Mouse (Mus musculus) fat pad, adult 2 months (tissue): ENCODE measurements around the gene Pdcd11.

Source experiments
- DNase-seq: peaks from one replicate; pipeline ENCODE4 v3.0.0-alpha.2; 2011; ENCODE audit warnings: low read depth, low spot score; ENCODE audit errors: extremely low read depth

Gene Pdcd11

DNA sequence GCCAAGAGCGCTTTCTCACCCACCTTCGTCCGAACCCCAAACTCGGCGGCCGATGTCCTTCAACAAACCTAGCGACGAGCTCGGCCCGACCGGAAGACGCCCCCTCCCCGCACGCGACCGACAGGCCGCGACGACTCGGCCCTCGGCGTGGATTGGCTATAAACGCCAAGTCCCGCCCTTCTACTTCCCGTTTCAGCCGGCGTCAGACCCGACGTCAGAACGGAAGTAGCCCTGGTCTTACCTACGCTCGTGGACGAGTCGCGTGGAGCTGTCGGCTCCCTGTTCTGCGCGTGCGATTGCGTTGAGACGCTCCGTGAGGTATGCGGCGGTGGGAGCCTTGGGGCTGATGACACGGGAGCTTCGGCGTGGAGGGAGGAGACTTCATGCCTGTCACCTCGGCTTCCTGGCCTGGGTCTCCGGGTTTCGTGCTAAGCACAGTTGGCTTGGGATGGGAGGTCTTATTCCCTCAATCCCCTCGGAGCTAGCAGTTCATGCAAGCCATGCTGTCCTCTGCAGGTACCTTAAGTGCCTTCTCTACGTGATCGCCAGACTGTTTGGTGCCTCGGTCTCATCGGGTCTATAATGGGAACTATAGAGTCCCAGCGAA lies at the start of gene Pdcd11, which contains the start of gene Usmg5:
Gene Pdcd11, plus strand, starts transcription at position 219 of the 607 bp plus-strand sequence.
Gene Usmg5, minus strand, starts transcription at position 98 of the 607 bp plus-strand sequence.
- DNase-seq: peak; percentile 65

DNA sequence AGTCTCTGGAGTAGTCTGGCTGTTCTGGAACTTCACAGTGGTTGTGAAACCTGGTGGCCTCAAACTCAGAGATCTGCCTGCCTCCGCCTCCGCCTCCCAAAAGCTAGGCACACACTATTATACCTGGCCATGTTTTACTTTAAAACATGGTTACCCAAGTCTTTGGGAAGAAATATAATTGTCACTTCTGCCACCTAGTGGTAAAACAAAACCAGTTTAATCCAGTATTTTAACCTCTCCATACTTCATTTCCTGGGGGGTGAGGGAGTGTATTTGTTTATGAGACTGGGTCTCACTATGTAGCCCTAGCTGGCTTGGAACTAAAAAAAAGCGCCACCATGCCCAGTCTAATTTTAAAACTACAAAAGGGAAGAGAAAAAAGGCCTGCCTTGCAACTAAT lies 47.0 kb upstream of the Pdcd11 start:
- no peak for DNase-seq

DNA sequence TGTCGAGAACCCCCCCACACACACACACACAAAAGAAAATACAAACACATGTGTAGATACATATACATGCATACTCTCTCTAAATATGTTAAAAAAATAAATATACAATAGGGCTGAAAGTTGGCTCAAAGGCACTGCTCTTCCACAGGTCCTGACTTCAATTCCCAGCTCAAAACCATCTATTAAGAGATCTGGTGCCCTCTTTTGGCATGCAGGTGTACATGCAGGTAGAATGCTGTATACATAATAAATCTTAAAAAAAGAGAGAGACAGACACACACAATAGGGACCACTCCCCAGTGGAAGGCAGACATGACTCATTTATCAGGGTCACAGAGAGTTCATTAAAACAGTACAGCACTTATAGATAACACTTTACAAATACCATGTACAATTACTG lies 44.2 kb upstream of the Pdcd11 start:
- no peak for DNase-seq

DNA sequence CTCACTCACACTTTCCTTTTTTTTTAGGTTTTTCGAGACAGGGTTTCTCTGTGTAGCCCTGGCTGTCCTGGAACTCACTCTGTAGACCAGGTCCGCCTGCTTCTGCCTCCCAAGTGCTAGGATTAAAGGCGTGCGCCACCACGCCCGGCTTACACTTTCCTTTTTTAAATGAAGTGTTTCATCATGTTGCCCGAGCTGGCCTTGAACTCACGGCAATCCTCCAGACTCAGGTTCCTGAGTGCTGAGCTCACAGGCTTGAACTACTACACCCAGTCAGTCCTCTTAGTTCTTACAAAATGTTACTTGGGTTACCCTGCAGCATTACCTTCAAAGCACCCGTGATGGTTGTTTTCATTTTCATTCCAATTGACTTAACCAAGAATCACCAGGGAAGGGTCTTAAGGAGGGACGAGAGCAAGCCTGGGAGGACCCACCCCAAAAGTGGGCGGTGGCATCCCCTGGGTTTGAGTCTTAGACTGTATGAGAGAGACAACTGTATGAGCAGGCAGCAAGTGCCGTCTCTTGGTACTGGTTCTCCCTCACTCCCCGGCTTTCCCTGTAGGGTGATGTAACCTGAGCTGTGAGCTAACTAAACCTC lies 43.2 kb upstream of the Pdcd11 start:
- no peak for DNase-seq

DNA sequence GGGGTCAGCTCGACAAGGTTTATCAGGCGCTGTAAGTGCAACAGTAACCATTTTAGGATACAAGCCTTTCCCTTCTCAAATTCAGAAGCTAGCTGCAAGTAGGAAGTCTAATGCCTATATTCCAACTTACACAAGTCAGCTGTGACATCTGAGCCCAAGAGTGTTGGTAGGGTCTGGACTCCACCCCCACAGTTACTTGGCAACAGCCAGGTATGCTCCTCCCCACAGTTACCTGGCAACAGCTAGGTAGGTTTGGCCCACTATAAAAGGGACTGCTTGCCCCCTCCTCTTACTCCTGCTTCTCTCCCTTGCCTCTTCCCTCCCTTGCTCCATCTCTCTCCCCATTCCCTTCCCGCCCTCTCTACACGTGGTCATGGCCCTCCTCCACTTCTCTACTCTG lies 41.5 kb upstream of the Pdcd11 start:
- DNase-seq: no peak

DNA sequence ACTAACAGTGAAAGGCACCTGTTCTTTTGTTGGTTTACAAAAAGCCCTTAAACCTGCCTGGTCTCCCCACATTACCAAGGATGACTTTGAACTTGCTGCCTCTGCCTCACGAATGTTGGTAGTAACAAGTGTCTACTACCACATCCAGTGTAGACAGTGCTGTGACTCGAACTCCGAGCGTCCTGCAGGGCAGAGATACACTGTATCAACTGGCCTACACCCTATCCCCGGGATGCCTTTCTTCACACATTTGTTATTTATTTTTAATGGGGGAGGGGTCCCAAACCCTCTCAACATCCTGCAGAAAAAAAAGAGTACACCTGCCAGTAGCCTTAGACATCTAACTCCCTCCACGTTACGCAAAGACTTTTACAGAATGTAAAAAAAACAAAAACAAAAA lies 40.7 kb upstream of the Pdcd11 start:
- DNase-seq: no peak

DNA sequence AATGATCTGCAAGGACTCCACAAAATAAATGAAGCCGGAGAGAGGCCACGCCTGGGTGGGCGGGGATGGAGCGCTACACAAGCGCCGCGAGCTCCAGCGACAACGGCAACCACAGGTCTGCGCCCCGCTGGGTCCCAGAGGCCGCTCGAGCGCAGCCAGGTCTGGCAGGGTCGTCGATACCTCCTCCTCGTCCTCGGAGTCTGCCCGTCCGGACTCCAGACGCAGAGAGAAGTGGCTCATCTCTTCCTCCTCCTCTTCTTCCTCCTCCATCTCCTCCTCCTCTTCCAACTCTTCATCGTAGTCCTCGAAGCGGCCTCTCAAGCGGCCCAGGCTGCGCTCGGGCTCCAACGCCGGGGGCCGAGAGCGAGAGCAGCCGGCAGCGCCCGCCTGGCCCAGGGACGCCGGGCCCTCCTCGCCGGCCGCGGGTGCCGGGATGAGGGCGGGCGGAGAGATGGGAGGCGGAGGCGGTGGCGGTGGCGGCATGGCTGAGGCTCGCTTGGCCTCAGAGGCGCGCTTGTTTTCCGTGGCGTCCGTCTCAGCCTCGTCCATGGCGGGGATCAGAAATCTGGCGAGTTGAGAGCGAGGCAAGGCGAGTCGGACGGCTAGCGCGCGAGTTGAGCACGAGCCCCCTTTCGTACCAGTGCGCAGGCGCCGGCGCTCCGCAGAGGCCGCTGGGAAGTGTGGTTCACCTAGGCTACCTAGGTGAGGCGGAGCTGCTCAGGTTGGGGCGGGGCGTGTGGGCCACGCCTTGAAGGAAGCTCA lies 40.1 kb upstream of the Pdcd11 start, which contains the start of gene Pcgf6:
Gene Pcgf6, minus strand, starts transcription at position 636 of the 762 bp plus-strand sequence.
- DNase-seq: no peak

DNA sequence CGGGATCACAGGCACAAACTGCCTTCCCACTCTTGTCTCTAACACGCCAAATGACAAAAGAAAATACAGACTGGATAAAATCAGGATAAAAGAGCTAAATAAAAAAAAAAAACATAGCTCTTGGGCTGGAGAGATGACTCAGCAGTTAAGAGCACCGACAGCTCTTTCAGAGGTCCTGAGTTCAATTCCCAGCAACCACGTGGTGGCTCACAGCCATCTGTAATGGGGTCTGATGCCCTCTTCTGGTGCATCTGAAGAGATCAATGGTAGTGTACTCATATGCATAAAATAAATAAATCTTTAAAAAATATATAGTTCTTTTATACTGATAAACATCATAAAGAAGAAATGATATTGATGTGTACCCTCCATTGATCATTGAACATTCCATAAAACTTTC lies 37.6 kb upstream of the Pdcd11 start:
- no peak for DNase-seq

DNA sequence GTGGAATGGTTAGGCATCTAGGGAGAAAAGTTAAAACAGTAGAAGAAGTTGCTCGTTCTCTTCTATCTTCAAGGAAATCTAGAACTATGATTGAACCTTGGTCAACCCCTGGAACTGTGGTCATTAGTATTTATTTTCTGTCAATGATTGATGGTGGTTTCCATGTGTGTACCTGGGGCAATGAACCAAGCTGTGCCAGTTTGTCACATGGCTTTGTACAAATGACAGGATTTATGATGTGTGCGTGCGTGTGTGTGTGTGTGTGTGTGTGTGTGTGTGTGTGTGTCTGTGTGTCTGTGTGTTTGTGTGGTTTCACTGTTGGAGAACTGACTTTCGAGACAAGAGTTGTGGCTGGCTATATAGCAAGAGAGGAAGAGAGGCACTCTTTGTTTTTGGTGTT lies 37.1 kb upstream of the Pdcd11 start:
- no peak for DNase-seq

DNA sequence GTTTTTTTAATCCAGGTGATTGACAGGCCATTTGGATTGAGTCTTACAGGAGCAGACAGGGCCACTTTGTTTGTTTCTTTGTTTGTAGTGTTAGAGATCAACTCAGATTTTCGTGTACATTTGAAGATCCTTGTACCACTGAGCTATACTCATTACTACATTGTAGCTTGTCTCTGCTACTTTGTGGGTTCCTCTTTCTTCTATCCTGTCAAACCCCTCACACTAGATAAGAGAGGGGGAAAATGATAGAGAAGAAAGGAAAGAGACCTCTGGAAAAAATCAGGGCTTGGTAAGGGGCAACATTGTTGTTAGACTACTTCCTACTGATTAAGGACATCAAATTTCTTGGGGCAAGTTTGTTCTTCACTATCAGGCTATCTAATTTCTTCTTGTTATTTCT lies 32.9 kb upstream of the Pdcd11 start:
- DNase-seq: no peak

DNA sequence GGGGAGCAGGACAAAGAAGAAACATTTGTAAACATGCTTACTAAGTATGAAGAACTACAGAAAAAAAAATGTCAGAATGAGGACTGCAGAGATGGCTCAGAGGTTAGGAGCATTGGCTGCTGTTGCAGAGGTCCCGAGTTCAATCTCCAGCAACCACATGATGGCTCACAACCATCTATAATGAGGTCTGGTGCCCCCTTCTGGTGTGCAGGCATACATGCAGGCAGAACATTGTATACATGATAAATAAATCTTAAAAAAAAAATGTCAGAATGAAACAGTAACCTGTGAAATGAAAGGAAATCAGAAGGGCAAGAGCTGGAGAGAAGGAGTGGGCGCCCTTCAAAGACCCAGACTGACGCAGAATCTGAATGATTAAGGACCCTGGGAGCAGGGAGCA lies 24.7 kb upstream of the Pdcd11 start:
- DNase-seq: no peak

DNA sequence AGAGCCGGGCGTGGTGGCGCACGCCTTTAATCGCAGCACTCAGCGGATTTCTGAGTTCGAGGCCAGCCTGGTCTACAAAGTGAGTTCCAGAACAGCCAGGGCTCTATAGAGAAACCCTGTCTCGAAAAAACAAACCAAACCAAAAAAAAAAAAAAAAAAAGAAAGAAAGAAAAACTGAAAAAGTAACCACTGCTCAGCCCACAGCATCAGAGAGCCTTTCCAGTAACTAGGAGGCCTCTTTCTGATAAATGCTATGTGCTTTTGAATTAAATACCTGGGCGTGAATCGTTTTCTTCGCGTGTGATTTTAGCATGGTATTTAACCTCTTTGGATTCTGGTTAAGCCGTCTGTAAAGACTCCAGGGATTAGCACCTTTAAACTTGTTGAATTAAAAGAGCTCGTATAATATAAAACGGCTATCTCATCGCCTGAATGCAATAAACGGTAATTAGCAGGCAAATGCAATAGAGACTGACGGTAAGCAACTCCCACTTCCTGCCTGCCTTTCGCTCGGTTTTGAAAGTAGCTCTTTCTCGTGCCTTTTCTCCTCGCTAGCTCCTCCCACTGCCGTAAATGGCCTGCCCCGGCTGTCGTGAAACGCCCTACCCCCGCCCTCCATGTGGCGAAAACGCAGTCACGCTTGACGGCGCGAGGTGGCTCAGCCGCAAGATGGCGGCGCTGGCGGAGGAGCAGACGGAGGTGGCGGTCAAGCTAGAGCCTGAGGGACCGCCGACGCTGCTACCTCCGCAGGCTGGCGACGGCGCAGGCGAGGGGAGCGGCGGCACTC lies 23.3 kb upstream of the Pdcd11 start, which contains the start of gene Taf5:
Gene Taf5, plus strand, starts transcription at position 651 of the 787 bp plus-strand sequence.
- DNase-seq: peak; percentile 63

DNA sequence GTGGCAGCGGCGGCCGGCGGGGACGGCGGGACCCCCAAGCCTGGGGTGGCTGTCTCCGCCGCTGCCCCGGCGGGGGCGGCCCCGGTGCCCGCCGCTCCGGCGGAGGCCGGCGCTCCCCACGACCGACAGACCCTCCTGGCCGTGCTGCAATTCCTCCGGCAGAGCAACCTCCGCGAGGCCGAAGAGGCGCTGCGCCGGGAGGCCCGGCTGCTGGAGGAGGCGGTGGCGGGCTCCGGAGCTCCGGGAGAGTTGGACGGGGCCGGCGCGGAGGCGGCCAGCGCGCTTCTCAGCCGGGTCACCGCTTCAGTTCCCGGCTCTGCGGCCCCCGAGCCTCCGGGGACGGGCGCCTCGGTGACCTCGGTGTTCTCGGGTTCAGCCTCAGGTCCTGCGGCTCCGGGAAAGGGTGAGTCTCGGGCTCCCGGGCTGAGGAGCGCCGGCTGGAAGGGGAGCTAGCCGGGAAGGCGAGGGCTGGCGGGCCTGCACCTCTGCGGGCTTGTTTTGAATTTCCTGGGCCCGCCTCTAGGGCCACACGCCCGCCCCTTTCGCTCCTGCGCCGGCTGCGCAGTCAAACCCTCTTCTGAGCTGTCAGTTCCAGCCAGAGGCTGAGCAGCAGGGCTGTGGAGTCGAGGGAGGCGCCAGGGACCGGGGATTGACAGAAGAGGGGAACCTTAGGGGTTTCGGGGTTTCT lies 22.5 kb upstream of the Pdcd11 start:
- DNase-seq: no peak

DNA sequence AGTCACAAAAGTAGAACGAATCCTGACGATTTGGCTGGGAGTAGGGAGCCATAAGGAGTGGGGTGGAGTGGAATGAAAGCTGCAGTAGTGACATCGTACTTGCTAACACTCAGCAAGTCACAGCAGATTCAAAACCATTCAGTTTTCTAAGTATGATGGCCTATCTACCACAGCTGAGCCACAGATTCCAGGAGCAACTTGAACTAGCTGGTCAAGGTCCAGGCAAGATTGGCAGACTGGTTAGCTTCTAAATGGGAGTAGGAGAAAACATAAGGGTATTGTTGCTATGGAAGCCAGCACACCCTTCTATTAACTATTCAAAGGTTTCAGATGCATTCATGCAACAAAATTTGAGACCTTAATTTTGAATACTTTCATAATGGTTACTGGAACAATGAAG lies 2.3 kb upstream of the Pdcd11 start:
- DNase-seq: no peak

DNA sequence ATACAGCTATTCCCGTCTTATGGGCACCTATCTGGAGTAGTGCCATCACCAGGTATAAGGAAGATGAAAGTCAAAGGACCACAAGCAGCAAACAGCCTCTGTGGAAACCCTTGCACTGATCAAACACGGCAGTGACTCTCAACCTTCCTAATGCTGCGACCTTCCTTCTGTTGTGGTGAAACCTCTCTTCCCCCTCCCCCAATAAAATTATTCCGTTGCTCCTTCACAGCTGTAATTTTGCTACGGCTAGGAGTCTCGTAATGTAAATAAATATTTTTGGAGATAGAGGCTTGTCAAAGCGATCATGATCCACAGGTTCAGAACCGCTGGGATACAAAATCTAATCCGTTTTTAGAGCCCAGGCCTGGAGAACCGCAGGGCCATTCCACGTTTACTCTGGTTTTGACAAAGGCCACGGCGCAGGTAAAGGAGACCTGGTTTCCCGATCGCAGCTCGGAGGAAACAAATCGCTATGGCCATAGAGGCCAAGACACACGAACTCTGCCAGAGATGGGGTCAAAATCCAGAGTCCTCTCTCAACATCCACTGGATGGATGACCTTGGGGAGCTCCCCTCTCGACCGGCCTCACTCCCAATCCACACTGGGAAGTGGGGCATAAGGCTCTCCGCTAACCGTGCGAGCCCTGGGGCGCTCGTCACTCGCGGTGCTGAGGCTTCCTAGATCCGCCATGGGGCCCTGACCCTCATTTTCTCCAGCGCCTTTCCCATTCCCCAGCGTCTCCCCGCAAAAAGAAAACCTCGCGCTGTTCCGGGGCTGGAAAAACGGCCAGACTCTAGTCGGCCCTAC lies 646 bp upstream of the Pdcd11 start:
- no peak for DNase-seq

DNA sequence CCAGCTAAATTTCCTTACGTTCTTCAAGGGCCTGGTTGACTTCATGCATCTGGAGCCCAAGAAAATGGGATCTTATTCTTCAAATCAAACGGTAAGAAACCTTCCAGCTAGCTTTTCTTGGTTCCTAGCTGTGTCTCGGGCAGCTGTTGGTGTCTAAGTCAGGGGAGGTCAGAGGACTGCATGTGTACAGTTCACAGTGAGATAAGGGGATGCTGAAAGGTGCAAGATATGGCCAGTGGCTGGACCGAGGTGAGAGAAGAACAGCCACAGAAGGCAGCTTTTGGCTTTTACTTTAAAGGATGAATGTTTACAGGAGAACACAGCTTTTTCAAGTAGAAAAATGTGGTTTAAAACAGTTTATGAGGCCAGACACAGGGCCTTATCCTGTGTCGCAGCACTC lies 10.5 kb downstream of the Pdcd11 start:
- no peak for DNase-seq

DNA sequence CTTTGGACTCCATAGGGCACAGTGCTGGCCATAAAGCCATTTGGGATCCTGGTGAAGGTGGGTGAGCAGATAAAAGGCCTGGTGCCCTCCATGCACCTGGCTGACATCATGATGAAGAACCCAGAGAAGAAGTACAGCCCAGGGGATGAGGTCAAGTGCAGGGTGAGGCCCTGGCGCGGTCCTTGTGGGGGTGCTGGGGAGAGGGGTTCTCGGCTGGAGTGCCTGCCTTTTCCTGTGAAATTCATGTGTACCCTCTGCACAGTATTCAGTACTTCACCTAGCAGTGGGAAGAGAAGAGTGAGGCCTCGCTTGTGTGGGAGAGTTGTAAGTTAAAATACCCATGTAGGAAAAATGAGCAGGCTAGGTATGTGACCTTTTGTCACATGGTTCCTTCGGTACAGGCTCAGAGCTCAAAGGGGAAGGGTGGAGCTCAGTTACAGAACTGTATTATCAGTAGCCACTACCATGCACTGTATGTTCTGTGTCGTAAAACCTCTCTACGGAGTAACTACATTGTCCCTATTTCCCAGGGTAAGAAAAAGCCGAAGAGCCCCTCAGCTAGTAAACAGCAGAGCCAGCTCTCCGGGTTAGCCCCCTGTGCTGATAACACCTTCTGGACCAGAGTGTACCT lies 14.2 kb downstream of the Pdcd11 start:
- DNase-seq: no peak

DNA sequence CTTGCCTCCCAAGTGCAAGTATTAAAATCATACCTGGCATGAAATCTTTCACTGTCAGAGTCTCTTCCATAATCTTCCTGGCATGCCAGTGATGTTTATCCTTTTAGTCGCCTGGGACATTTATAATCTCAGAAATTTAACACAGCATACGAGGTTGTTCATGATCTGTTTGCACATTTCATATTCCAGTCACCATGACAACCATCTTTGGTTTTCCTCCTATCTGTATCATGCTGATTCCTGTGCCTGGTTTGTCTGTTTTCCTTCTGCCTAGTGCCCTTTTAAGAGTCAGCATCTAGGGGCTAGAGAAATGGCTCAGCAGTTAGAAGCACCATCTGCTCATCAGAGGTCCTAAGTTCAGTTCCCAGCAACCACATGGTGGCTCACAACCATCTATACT lies 28.1 kb downstream of the Pdcd11 start:
- no peak for DNase-seq

DNA sequence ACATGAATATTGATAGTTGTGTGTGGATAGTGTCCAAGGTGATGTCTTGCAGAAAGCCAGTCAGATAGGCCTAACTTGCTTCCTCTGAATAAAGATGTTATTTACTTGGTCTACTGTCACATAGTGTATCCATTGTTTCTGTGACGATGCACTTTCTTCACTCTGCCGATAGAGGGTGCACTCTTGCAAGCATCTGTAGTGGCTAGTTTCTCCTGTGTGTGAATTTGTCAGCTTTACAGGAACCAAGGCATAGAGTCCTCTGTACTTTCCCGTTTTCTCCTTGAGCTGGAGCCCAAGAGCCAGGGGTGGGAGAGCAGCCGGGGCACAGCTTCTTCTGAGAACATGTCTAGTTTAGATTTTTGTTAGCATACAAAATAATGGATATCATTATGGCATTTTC lies 30.5 kb downstream of the Pdcd11 start:
- no peak for DNase-seq
